Mouse (Mus musculus): ENCODE measurements at regions not wholly inside any gene's neighbourhood (a gene's known extent, or its start where the extent isn't known, plus 50 kb on each side); places are given as distances from the start of the nearest gene placed in this dataset.

GRCm38 (mm10) chr8:9072724-9073123 lies 382.4 kb upstream of the Arglu1 start:
- Histone ChIP-seq H3K36me3 (no peaks in the 10 kb centered on the region), H3K27me3 (no peaks in the 10 kb centered on the region), H3K4me1 (replicated peaks) (no peaks in the 10 kb centered on the region), H3K4me2 (replicated peaks) (no peak overlapping the region), H3K9ac (replicated peaks) (no peak overlapping the region), H3K27ac (no peak overlapping the region), H3K4me3 (replicated peaks) (no peak overlapping the region), H3K9me3 (no peaks in the 10 kb centered on the region)
- ATAC-seq = no peak
- WGBS = 94% methylated on average over 4 of the region's 4 CpGs

GRCm38 (mm10) chr8:9072286-9072685 lies 382.0 kb upstream of the Arglu1 start:
- WGBS = 89% methylated on average over 11 of the region's 11 CpGs

GRCm38 (mm10) chr8:9070953-9071352 lies 380.6 kb upstream of the Arglu1 start:
- Histone ChIP-seq H3K27ac (no peak overlapping the region), H3K27me3 (no peaks in the 10 kb centered on the region), H3K4me2 (replicated peaks) (no peak overlapping the region), H3K9me3 (no peaks in the 10 kb centered on the region), H3K9ac (replicated peaks) (no peak overlapping the region), H3K4me3 (replicated peaks) (no peak overlapping the region), H3K4me1 (replicated peaks) (no peaks in the 10 kb centered on the region), H3K36me3 (no peaks in the 10 kb centered on the region)
- ATAC-seq = no peak
- WGBS = 86% methylated on average over 6 of the region's 6 CpGs

More at GRCm38 (mm10) chr8:9072286-9072685, 382.0 kb upstream of the Arglu1 start:
- no peak overlapping the region for H3K9ac ChIP-seq (replicated peaks)
- no peak overlapping the region for H3K4me2 ChIP-seq (replicated peaks)
- H3K27ac ChIP-seq = no peak overlapping the region
- H3K4me1 ChIP-seq (replicated peaks) = no peaks in the 10 kb centered on the region
- H3K27me3 ChIP-seq = no peaks in the 10 kb centered on the region
- H3K9me3 ChIP-seq = no peaks in the 10 kb centered on the region
- no peak overlapping the region for H3K4me3 ChIP-seq (replicated peaks)
- no peak for ATAC-seq
- no peaks in the 10 kb centered on the region for H3K36me3 ChIP-seq

GRCm38 (mm10) chr8:9069845-9070244 lies 379.5 kb upstream of the Arglu1 start:
- Histone ChIP-seq H3K27me3 (no peaks in the 10 kb centered on the region), H3K4me3 (replicated peaks) (no peak overlapping the region), H3K9me3 (no peaks in the 10 kb centered on the region), H3K27ac (no peak overlapping the region), H3K4me1 (replicated peaks) (no peaks in the 10 kb centered on the region), H3K36me3 (no peaks in the 10 kb centered on the region), H3K4me2 (replicated peaks) (no peak overlapping the region), H3K9ac (replicated peaks) (no peak overlapping the region)
- no peak for ATAC-seq
- 60% methylated on average over 7 of the region's 7 CpGs for WGBS

GRCm38 (mm10) chr8:9067731-9068130 lies 377.4 kb upstream of the Arglu1 start:
- Histone ChIP-seq H3K4me2 (replicated peaks) (no peak overlapping the region), H3K36me3 (no peaks in the 10 kb centered on the region), H3K9me3 (no peaks in the 10 kb centered on the region), H3K27ac (no peak overlapping the region), H3K4me1 (replicated peaks) (no peaks in the 10 kb centered on the region), H3K9ac (replicated peaks) (no peak overlapping the region), H3K4me3 (replicated peaks) (no peak overlapping the region), H3K27me3 (no peaks in the 10 kb centered on the region)
- WGBS = 73% methylated on average over 1 of the region's 1 CpGs
- ATAC-seq = no peak

GRCm38 (mm10) chr8:9060166-9060565 lies 369.8 kb upstream of the Arglu1 start:
- no peak overlapping the region for H3K4me3 ChIP-seq (replicated peaks)
- no peaks in the 10 kb centered on the region for H3K36me3 ChIP-seq
- no peaks in the 10 kb centered on the region for H3K9me3 ChIP-seq
- whole genome bisulfite sequencing = 95% methylated on average over 6 of the region's 6 CpGs
- no peaks in the 10 kb centered on the region for H3K4me1 ChIP-seq (replicated peaks)
- no peaks in the 10 kb centered on the region for H3K27me3 ChIP-seq
- ATAC-seq = no peak
- no peak overlapping the region for H3K9ac ChIP-seq (replicated peaks)
- H3K4me2 ChIP-seq (replicated peaks) = no peak overlapping the region
- no peak overlapping the region for H3K27ac ChIP-seq

- H3K4me2 ChIP-seq (replicated peaks) = no peak overlapping the region
- H3K9me3 ChIP-seq = no peaks in the 10 kb centered on the region
- H3K4me1 ChIP-seq (replicated peaks) = no peaks in the 10 kb centered on the region
- no peak for ATAC-seq
- H3K27me3 ChIP-seq = no peaks in the 10 kb centered on the region
- H3K36me3 ChIP-seq = no peaks in the 10 kb centered on the region
- no peak overlapping the region for H3K4me3 ChIP-seq (replicated peaks)
- H3K27ac ChIP-seq = no peak overlapping the region
- WGBS = 87% methylated on average over 6 of the region's 6 CpGs
- no peak overlapping the region for H3K9ac ChIP-seq (replicated peaks)
Observed at GRCm38 (mm10) chr8:9055416-9055819, 365.1 kb upstream of the Arglu1 start.

- ATAC-seq = no peak
- Histone ChIP-seq H3K36me3 (no peaks in the 10 kb centered on the region), H3K27me3 (no peaks in the 10 kb centered on the region), H3K4me3 (replicated peaks) (no peak overlapping the region), H3K4me1 (replicated peaks) (no peaks in the 10 kb centered on the region), H3K27ac (no peak overlapping the region), H3K9me3 (no peaks in the 10 kb centered on the region), H3K4me2 (replicated peaks) (no peak overlapping the region), H3K9ac (replicated peaks) (no peak overlapping the region)
- WGBS = 82% methylated on average over 4 of the region's 4 CpGs
Observed at GRCm38 (mm10) chr8:9054801-9055200, 364.5 kb upstream of the Arglu1 start.

- Histone ChIP-seq H3K9me3 (no peaks in the 10 kb centered on the region), H3K4me2 (replicated peaks) (no peak overlapping the region), H3K9ac (replicated peaks) (no peak overlapping the region), H3K36me3 (no peaks in the 10 kb centered on the region), H3K4me1 (replicated peaks) (no peaks in the 10 kb centered on the region), H3K27me3 (no peaks in the 10 kb centered on the region), H3K4me3 (replicated peaks) (no peak overlapping the region), H3K27ac (no peak overlapping the region)
- no peak for ATAC-seq
- WGBS = 83% methylated on average over 10 of the region's 10 CpGs
Observed at GRCm38 (mm10) chr8:9051699-9052098, 361.4 kb upstream of the Arglu1 start.

GRCm38 (mm10) chr8:9050740-9051475 lies 360.6 kb upstream of the Arglu1 start:
- 86% methylated on average over 11 of the region's 11 CpGs for WGBS
- Histone ChIP-seq H3K27me3 (no peaks in the 10 kb centered on the region), H3K4me2 (replicated peaks) (no peak overlapping the region), H3K36me3 (no peaks in the 10 kb centered on the region), H3K9me3 (no peaks in the 10 kb centered on the region), H3K4me3 (replicated peaks) (no peak overlapping the region), H3K27ac (no peak overlapping the region), H3K4me1 (replicated peaks) (no peaks in the 10 kb centered on the region), H3K9ac (replicated peaks) (no peak overlapping the region)
- no peak for ATAC-seq

GRCm38 (mm10) chr8:9048116-9048515 lies 357.8 kb upstream of the Arglu1 start:
- Histone ChIP-seq H3K4me2 (replicated peaks) (no peak overlapping the region), H3K4me3 (replicated peaks) (no peak overlapping the region), H3K9me3 (no peaks in the 10 kb centered on the region), H3K9ac (replicated peaks) (no peak overlapping the region), H3K27ac (no peak overlapping the region), H3K36me3 (no peaks in the 10 kb centered on the region), H3K27me3 (no peaks in the 10 kb centered on the region), H3K4me1 (replicated peaks) (no peaks in the 10 kb centered on the region)
- ATAC-seq = 0 out of 2 replicates have a peak, but pooled peaks have one; percentile 20
- WGBS = 67% methylated on average over 14 of the region's 14 CpGs

GRCm38 (mm10) chr8:9042835-9043792 lies 352.8 kb upstream of the Arglu1 start:
- 90% methylated on average over 10 of the region's 10 CpGs for WGBS
- Histone ChIP-seq H3K4me3 (replicated peaks) (no peak overlapping the region), H3K27ac (no peak overlapping the region), H3K4me2 (replicated peaks) (no peak overlapping the region), H3K9ac (replicated peaks) (no peak overlapping the region), H3K27me3 (no peaks in the 10 kb centered on the region), H3K36me3 (no peaks in the 10 kb centered on the region), H3K4me1 (replicated peaks) (no peaks in the 10 kb centered on the region), H3K9me3 (no peaks in the 10 kb centered on the region)
- ATAC-seq = no peak

All from midbrain, embryonic 13.5 days (tissue).